Mouse (Mus musculus) kidney, postnatal 0 days (tissue): ENCODE data around the gene Gdf1. TPM values are rescaled to one million over a fixed set of nuclear protein-coding genes. Genes with fewer than 3 reads are reported as not detected.

ENCODE experiments used
- ATAC-seq: fragments of 200-750 bp; cut with Nextera tagmentation; replicated peaks from 2 replicates; pipeline ENCODE4 v1.8.0; 2017; ENCODE audit warnings: low read depth, moderate number of reproducible peaks, moderate TSS enrichment, moderate library complexity; ENCODE audit not compliant: low FRiP score
- DNase-seq: peaks from one replicate; pipeline ENCODE4 v3.0.0-alpha.2; 2016; ENCODE audit warnings: low spot score
- H3K27ac ChIP-seq: fragments of 300-500 bp; sonication (generic); 2 replicates; pipeline ENCODE4 v1.5.1; 2014; ENCODE audit warnings: mild to moderate bottlenecking
- H3K27me3 ChIP-seq: fragments of 300-500 bp; sonication (generic); 2 replicates; pipeline ENCODE4 v1.6.1; 2014; ENCODE audit warnings: low read length, mixed read lengths; ENCODE audit not compliant: insufficient read depth
- H3K36me3 ChIP-seq: fragments of 300-500 bp; sonication (generic); 2 replicates; pipeline ENCODE4 v1.6.1; 2014; ENCODE audit warnings: low read length, mixed read lengths; ENCODE audit not compliant: insufficient read depth
- H3K4me1 ChIP-seq: fragments of 300-500 bp; sonication (generic); replicated peaks from 2 replicates; pipeline ENCODE4 v1.6.1; 2014; ENCODE audit warnings: antibody characterized with exemption, low read length, mixed read lengths; ENCODE audit not compliant: insufficient read depth
- H3K4me2 ChIP-seq: fragments of 300-500 bp; sonication (generic); 2 replicates; pipeline ENCODE4 v1.6.1; 2014; ENCODE audit warnings: mild to moderate bottlenecking, low read length, moderate library complexity, mixed read lengths
- H3K4me3 ChIP-seq: fragments of 300-500 bp; sonication (generic); replicated peaks from 2 replicates; pipeline ENCODE4 v1.5.1; 2014; ENCODE audit warnings: low read depth, low read length
- H3K9ac ChIP-seq: fragments of 300-500 bp; sonication (generic); 2 replicates; pipeline ENCODE4 v1.6.1; 2014; ENCODE audit warnings: low read depth, low read length
- H3K9me3 ChIP-seq: fragments of 300-500 bp; sonication (generic); replicated peaks from 2 replicates; pipeline ENCODE4 v1.6.1; 2016; ENCODE audit warnings: low read length, inconsistent platforms, mixed read lengths
- CTCF ChIP-seq: IDR thresholded peaks from 2 replicates; pipeline ENCODE4 v1.5.1; 2016; ENCODE audit warnings: antibody characterized with exemption, low read depth, mild to moderate bottlenecking, moderate library complexity
- WGBS: fragments of 180-500 bp; shearing (Covaris S2); extraction: QIAGEN DNeasy Blood & Tissue Kit; methylation state at CpG from one replicate; pipeline ENCODE4 v1.1.7; 2014; 5-methylcytosine and 5-hydroxymethylcytosine counted together
- polyA plus RNA-seq: library from polyadenylated mRNA; unstranded; fragments of >200 nt; fragmentation: Nextera tagmentation; extraction: Ambion mirVana; gene quantifications from 2 replicates; pipeline ENCODE4 v1.2.1, GENCODE M21; 2015

Gene Gdf1
- polyA plus RNA-seq, 1 experiment from 2014 or later = 4.0 TPM

DNA sequence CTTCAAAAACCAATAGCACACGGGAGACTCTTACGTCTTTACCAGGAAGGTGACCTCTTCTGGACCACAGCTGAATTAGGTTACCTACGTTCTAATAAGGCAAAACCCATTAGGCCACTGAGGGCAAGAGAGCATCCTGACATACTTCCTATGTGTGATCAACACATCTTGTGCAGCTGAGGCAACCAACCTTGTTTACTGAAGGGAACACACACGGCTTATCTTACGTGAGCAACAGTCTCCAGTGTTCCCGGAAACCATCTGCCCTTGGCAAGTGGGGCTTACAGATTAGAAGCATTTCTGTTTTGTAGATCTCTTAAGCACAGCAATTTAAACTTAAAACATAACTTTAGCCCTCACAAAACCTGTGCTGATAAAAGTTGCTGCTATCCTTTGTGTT is 2.1 kb upstream of the Gdf1 start:
- 95% methylated on average over 6 of the region's 6 CpGs for WGBS
- Histone ChIP-seq H3K36me3 (0 out of 2 replicates have a peak, but pooled peaks cover 7% of the 10 kb centered on the region), H3K9ac (no peak overlapping the region), H3K27ac (no peak overlapping the region), H3K4me1 (peaks cover 10% of the 10 kb centered on the region; the same call in 1 of the 2 replicates), H3K4me3 (no peak overlapping the region), H3K27me3 (no peaks in the 10 kb centered on the region), H3K9me3 (no peaks in the 10 kb centered on the region), H3K4me2 (no peak overlapping the region)
- TF ChIP-seq CTCF = no peak
- ATAC-seq = no peak
- DNase-seq = no peak

- no peak overlapping the region for H3K27ac ChIP-seq
- H3K4me3 ChIP-seq = peak overlapping the region; percentile 16
- peaks cover 30% of the 10 kb centered on the region for H3K36me3 ChIP-seq
- peak; percentile 15 for ATAC-seq
- H3K9me3 ChIP-seq = no peaks in the 10 kb centered on the region
- no peaks in the 10 kb centered on the region for H3K27me3 ChIP-seq
- DNase-seq = peak; percentile 32
- H3K4me2 ChIP-seq = peak overlapping the region; percentile 47
- H3K9ac ChIP-seq = peak overlapping the region; percentile 28; the same call in 1 of the 2 replicates
- peaks cover 10% of the 10 kb centered on the region; the same call in 1 of the 2 replicates for H3K4me1 ChIP-seq
- no peak for TF ChIP-seq CTCF
- 11% methylated on average over 45 of the region's 45 CpGs for WGBS
Observed at GRCm38 (mm10) chr8:70329835-70330740, 471 bp downstream of the Gdf1 start.

DNA sequence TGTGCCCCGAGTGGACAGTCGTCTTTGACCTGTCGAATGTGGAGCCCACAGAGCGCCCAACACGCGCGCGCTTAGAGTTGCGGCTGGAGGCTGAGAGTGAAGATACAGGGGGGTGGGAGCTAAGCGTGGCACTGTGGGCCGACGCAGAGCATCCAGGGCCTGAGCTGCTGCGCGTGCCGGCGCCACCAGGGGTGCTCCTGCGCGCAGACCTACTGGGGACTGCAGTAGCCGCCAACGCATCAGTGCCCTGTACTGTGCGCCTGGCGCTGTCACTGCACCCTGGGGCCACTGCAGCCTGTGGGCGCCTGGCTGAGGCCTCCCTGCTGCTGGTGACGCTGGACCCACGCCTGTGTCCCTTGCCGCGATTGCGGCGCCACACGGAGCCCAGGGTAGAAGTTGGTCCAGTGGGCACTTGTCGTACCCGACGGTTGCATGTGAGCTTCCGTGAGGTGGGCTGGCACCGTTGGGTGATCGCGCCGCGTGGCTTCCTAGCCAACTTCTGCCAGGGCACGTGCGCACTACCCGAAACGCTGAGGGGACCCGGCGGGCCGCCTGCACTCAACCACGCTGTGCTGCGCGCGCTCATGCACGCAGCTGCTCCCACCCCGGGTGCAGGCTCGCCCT is 1.2 kb downstream of the Gdf1 start:
- peak; percentile 60 for TF ChIP-seq CTCF
- peak overlapping the region; percentile 28; the same call in 1 of the 2 replicates for H3K9ac ChIP-seq
- H3K36me3 ChIP-seq = peaks cover 38% of the 10 kb centered on the region
- peaks cover 10% of the 10 kb centered on the region; the same call in 1 of the 2 replicates for H3K4me1 ChIP-seq
- H3K4me3 ChIP-seq = peak overlapping the region; percentile 16
- 46% methylated on average over 44 of the region's 53 CpGs for WGBS
- peak; percentile 83 for DNase-seq
- H3K27ac ChIP-seq = no peak overlapping the region
- H3K27me3 ChIP-seq = no peaks in the 10 kb centered on the region
- ATAC-seq = peak; percentile 81
- H3K9me3 ChIP-seq = no peaks in the 10 kb centered on the region
- H3K4me2 ChIP-seq = peak overlapping the region; percentile 47

DNA sequence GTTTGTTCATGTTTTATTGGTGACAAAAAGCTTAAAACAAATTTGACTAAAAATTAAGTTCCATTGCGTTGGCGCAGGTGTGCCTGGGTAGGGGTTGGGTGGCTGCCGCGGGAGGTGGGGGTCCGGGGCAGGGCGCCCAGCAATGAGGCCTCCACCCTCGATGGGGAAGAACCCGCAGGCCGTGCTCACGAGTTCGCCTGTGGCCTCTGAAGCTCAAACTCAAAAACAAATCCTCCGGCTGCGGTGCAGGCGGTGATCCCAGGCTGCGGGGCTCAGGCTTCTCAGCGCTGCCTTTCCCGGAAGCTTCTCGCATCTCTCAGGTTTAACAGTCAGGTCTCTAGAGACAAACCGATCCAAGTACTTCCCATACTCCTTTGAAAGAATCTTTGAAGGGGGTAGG is 1.9 kb downstream of the Gdf1 start:
- Histone ChIP-seq H3K4me2 (no peak overlapping the region), H3K27me3 (no peaks in the 10 kb centered on the region), H3K9me3 (no peaks in the 10 kb centered on the region), H3K4me3 (no peak overlapping the region), H3K4me1 (peaks cover 10% of the 10 kb centered on the region; the same call in 1 of the 2 replicates), H3K9ac (no peak overlapping the region), H3K36me3 (peaks cover 44% of the 10 kb centered on the region), H3K27ac (no peak overlapping the region)
- ATAC-seq = no peak
- 84% methylated on average over 19 of the region's 19 CpGs for WGBS
- DNase-seq = no peak
- no peak for TF ChIP-seq CTCF

DNA sequence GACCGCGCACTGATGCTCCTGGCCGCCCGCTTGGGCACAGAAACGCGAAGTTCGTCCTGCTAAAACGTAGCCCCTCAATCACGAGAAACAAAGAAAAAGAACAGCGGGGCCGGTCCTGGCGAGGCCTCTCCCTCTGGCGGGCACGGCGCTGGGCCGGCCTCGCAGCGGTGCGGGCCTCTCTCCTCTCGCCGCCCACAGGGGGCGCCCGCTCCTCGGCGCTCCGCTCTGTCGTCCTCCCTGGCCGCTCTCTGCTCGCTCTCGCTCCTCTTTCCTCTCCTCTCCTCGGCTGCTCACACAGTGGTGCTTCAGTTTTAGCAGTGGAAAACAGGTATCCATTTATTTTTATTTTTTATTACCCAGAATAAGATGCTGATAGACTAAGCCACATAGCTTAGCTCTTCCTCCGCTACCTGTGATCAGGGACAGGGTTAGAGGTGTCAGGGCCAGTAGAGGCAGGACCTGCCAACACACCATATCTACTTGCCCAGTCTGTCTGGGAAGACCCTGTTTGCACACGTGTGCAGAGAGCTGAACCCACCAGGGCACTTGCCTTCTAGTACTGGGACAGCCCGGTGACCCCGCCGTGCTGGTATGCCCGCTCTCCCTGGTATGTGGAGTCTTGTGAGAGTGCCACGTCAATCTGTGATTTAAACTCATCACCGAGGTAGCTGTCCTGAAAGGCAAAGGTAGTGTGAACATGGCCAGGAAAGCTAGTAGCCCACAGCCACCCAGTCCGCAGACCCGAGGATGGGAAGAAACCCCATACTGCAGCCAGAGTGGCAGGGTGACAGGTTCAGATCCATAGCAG is 2.7 kb downstream of the Gdf1 start:
- WGBS = 29% methylated on average over 41 of the region's 41 CpGs
- Histone ChIP-seq H3K36me3 (peaks cover 51% of the 10 kb centered on the region), H3K9me3 (no peaks in the 10 kb centered on the region), H3K4me3 (no peak overlapping the region), H3K27ac (no peak overlapping the region), H3K4me2 (0 out of 2 replicates have a peak overlapping the region, but pooled peaks have one; percentile 5), H3K4me1 (peaks cover 10% of the 10 kb centered on the region; the same call in 1 of the 2 replicates), H3K27me3 (no peaks in the 10 kb centered on the region), H3K9ac (no peak overlapping the region)
- DNase-seq = peak; percentile 84
- 0 out of 2 replicates have a peak, but pooled peaks have one; percentile 38 for ATAC-seq
- peak; percentile 90 for TF ChIP-seq CTCF

DNA sequence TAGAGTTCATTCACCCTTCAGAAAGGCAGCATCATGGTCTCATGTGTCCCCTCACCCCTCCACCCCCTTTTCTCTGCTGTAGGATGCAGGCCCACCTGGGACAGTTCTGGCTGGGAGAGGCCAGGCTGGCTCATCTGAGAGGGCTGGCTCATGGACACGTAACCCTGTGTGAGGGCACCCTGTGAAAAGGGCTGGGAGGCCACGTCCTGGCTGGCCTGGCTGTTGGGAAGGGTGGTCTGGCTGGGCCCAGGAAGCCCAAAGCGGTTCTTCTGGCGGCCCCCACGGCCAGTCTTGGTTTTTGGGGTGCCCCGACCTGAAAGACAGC is 3.2 kb downstream of the Gdf1 start:
- Histone ChIP-seq H3K27me3 (no peaks in the 10 kb centered on the region), H3K9ac (no peak overlapping the region), H3K27ac (no peak overlapping the region), H3K4me2 (no peak overlapping the region), H3K4me1 (peaks cover 10% of the 10 kb centered on the region; the same call in 1 of the 2 replicates), H3K4me3 (no peak overlapping the region), H3K36me3 (peaks cover 57% of the 10 kb centered on the region), H3K9me3 (no peaks in the 10 kb centered on the region)
- 88% methylated on average over 6 of the region's 6 CpGs for WGBS
- no peak for DNase-seq
- TF ChIP-seq CTCF = no peak
- ATAC-seq = no peak
